Mouse (Mus musculus): ENCODE measurements around the gene 1110059E24Rik.
"Not testable (repeated sequence)": the region's sequence is repeated elsewhere in the genome, so short reads cannot be mapped to it uniquely, and the experiment has no call there.

1110059E24Rik gene

DNA sequence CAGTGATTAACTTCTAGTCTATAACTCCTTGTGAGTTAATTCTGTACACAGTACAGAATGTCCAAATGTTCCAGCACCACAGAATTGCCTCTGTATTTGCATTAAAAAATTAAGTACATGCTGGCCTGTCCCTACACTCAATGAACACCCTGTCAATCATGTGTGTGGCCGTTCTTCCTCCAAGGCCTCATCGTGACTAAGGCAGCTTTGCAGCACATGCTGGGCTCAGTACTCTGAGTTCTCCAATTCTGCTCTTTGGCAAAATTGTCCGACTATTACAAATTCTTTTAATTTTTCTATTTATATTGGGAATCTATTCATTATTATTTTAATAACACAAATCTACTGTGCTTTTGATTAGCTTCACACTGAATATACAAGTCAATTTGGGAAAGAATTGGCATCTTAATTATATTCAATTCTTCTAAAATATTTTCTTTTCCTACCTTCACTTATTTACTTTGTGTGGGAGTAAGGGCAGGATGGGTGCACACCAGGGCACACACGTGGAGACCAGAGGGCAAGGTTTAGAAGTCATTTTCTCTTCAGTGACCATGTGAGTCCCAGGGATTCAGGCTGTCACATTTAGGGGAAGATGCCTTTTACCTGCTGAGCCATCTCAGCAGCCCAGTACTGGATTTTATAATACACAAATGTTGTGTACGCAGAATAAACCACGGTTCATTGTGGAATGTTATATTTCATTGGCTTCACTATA is 26.3 kb downstream of the 1110059E24Rik start:
- no peak for DNase-seq (ENCODE audit: low spot score)

DNA sequence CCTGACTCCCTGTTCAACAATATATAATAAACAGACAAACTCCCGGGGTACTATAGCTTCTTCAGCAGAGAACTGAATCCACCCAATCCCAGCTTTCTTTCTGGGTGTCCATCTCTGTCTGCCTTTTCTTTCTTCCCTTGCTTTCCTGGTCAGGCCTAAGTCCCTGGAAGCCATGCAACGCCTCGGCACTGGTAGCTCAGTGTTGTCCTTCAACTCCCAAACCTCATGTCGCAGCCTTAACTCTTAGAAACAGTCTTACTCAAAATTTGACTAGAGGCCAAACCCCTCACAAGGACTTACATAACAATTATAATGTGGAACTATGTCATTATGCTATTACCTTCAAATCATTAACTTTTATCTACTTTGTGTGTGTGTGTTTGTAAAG is 28.6 kb downstream of the 1110059E24Rik start:
- DNase-seq (ENCODE audit: low spot score), result no peak

DNA sequence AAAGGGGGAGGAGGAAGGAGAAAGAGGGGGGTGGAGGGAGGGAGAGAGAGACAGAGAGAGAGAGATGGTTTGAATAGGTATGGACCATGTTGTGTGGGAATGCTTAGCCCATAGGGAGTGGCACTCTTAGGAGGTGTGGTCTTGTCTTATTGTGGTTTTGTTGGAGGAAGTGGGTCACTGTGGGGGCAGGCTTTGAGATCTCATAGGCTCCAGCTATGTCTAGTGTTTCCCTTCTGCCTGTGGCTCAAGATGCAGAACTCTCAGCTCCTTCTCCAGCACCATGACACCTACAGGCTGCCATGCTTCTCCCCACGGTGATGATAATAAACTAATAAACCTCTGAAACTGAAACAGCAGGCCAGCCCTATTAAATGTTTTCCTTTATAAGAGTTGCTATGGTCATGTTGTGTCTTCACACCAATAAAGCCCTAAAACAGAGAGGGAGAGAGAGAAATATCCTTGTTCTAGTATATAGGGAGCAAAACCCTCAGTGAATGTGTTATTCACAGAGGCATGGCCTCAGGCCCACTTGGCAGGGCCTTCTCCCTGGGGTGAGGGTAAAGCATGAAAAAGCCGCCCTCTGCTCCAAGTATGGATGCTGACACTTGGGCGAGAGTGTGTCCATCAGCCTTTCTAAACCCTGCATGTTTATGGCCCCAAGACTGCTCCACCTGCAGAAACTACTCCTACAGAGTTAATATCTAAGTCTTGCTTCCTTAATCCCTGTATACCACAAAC is 29.2 kb downstream of the 1110059E24Rik start:
- DNase-seq (ENCODE audit: low spot score), result no peak

DNA sequence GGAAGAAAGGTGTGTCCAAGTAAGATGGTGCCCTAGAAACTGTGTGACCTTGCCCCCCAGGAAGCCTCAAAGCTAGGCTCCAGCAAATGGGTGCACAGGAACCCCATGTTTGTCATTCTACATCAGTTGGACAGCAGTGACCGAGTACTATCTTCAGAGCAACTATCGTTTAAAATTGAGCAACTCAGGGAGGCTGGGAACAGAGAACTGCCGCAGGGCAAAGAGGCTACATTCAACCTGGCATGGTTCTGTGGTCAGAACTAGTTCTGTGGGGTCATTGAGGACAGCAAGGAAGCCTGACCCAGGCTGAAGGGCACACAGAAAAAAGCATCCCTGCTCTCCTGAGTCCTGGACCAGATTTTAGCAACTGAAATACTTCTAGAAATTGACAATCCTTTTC is 37.0 kb downstream of the 1110059E24Rik start:
- DNase-seq (ENCODE audit: low spot score), result no peak

DNA sequence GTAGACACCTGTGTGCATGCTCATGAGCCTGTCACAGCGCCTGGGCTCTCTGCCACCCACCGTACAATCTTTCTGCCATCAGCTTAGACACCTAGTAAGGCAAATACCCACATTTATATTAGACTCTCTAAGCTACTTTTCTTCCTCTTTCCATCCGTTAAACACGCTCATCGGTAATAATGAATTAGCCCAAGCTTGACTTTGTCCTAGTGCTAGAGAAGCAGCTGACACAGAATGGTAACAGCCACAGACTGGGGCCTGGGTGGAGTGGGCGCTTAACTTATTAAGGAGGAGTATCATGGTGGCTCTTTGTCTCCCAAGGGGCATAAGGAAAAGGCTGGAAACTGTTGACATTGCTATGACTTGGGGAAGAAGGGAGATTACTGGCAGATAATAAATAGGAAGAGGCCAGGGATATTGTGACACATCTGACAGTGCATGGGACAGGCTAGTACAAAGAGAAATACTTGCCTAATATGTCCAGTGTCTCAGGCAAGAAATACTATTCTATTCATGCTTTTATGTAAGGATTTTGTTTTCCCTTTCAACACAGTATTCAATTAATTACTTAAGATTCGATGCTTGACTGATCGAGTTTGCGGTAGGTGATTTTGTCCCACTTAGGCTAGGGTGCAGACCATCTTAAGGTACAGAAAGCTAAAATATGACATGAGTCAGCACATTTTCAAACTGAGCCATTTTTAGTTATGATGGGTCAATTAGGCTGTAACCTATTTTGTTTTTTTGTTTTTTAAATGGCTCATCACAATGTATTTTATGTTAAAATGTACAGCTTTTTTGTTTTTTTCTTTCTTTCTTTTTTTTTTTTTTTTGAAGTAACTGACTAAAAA is 40.8 kb downstream of the 1110059E24Rik start:
- no peak for DNase-seq (ENCODE audit: low spot score)

DNA sequence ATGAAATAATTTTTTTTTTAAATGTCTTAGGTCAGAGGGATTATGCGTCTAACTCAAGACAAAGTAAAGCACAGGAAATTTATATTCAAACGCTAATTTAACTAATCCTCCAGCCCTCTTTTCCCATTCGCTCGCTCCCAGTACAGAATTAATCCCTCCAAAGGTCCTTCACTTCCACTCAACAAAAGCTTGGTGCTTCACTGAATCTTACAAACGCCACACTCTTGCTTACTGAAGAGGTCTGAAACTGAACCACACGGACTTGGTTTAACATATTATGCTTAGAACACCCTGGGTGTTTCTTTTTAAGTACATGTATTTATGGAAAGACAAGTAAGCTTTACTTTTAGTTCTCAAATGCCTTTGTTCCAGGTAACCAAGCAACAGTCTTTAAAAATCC is 41.5 kb downstream of the 1110059E24Rik start:
- DNase-seq (ENCODE audit: low spot score), result no peak

DNA sequence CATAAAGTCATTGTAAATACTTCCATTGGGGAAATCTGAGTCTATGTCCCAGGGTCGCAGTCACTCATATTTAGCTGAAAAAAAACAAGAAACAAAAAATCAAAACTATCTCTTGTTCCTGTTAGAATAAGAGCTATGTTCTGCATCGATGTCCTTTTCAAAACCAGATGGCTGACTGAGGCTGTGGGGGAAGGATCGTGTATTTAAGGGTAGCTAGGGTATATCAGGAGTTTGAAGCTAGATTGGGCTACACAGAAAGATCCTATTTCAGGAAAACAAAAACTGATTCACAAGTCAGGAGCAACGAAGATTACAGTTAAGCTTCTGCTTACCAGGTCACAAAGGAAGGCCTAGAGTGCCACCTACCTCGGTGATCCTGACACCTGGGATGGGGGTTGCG is 42.5 kb downstream of the 1110059E24Rik start:
- DNase-seq (ENCODE audit: low spot score), result no peak

DNA sequence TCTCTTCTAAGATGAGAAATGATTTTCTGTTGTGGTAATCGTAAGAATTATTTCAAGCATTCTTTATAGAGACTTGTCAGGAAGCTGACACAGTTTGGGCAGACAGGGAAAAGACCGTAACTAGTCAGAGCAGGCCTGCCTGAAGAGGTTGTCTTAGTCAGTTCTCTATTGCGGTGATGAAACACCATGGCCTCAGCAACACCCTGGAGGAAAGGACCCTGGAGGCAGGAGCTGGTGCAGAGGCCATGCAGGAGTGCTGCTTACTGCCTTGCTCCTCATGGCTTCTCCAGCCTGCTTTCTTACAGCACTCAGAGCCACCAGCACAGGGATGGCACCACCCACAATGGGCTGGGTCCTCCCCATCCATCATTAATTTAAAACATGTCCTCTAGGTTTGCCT is 47.5 kb downstream of the 1110059E24Rik start:
- DNase-seq (ENCODE audit: low spot score), result no peak

DNA sequence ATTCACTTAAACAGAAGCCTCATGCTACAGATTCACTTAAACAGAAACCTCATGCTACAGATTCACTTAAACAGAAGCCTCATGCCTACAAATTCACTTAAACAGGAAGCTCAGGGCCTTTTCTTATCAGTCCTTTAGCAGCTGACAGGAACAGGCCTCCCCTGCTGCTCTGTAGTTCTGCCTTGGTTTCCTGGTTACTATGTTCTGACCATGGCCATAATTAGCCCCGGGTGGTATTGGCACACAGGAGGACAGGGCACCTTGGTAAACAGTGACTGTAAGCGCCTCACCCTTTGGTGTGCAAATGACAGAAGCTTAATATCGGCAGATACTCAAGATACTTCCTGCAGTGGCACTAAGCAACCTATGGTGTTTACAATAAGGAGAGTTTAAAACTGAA is 48.9 kb downstream of the 1110059E24Rik start:
- peak; percentile 4 for DNase-seq (ENCODE audit: low spot score)

DNA sequence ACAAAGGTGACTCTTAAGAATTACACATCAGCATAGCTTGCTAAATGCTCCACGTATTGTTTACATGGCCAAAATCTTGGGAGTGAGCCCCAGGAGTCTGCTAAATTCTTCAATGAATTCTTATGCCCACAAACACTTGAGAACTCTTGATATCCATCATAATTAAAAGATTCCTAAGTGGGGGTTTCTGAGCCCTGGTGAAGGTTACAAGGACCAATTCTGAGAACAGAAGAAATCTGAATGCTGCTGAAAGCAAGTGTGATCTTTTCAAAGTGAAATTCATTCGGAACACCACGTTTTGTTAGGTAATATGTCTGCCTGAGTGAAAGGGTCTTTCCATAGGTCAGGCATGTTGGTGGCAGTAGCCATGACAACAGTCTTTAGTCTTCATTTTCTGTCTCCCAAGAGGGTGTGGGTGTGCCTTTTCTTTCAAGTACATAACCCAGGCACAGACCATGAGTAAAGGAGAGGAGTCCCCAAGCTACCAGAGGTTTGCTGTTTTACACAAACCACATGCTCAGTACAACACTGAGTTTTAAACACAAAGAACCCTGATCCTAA is 51.2 kb downstream of the 1110059E24Rik start:
- DNase-seq (ENCODE audit: low spot score), result peak; percentile 67

DNA sequence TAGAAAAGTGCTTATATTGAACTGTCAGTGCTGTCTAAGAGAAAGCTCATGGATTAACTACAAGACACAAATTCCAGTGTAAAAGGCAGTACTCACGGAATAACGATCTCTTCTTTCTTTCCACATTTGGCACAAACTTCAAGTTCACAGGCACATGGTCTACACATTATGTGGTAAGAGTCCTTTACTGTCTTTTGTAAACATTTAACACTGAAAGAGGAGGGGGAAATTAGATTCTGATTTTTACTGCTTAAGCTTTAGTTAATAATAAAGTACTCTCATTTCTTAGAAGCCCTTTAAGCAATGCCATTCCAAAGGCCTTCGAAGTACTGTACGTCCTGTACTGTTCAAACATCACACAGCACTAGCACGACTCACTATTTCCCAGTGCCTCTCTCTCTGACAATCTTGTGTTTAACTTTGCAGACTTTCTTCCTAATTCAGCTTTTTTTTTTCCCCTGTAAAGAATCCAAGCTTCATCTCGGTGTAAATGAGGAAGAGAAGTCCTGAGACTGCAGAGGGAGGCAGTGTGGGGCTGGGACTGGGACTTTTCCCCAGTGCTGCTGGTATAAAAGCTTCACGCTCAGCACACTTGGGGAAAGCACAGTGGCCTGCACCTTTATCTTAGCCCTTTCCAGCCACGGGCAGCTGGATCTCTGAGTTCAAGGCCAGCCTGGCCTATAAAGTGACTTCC is 54.0 kb downstream of the 1110059E24Rik start:
- DNase-seq (ENCODE audit: low spot score), result no peak

DNA sequence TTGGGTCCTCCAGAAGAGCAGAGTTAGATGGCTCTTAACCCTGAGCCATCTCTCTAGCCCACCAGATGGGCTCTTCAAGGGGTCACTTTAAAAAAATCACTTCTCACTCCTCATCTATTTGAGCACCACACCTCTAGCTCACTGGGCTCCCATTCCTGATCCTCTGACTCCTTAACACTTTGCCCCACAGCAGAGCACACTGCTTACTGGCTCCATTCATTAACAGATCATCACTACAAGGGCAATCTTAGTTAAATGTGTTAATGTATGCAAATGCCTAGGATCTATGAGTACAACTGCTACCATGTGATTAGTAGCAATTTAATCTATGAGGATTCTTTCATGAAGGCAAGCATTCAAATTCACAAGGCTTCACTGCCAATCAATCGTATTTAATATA is 58.1 kb downstream of the 1110059E24Rik start:
- no peak for DNase-seq (ENCODE audit: low spot score)

DNA sequence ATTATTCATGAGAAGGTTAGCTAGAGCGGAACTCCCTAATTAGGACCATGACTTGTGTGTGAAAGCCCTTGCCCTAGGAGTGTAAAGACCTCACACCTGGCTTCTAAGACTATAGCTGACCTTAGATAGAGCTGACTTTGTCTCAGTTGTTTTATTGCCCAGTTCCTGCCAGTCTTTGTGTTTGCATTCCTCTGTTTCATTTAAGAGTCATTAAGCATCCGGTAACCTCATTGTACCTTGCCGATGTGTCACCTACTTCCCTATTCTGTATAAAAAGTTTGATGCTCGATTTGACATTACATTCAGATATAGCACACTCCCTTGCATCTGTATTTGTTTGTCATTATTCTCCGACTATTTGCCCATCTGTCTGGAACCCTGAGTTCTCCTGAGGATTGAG is 60.6 kb downstream of the 1110059E24Rik start:
- DNase-seq (ENCODE audit: low spot score), result not testable (repeated sequence)

DNA sequence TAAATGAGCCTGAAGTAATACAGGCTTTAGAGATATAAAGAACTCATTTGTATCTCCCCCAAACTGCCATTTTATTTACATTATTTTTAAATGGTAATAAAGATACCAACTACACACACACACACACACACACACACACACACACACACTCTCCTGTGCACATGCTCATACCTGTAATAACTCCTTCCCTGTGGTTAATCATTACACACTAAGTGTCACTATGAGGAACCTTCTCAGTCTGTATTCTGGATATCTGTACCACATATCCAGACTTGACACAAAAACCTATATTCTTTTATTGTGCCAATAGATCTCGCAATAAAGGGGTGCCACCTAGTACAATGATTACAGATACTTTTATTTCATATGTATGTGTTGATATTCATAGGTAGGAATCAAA is 62.9 kb downstream of the 1110059E24Rik start:
- no peak for DNase-seq (ENCODE audit: low spot score)

DNA sequence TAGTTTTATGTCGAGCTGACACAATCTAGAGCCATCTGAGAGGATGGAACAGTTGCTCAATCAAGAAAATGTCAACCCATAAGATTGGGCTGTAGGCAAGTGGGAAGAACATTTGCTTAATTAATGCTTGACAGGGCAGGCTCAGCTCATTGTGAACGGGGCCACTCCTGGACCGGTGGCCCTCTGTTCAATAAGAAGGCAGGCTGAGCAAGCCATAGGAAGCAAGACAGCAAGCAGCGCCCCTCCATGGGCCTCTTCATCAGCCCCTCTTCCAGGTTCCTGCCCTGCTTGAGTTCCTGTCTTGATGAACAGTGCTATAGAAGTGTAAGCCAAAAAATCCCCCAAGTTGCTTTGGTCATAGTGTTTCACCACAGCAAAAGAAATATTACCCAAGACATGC is 65.2 kb downstream of the 1110059E24Rik start:
- no peak for DNase-seq (ENCODE audit: low spot score)

DNA sequence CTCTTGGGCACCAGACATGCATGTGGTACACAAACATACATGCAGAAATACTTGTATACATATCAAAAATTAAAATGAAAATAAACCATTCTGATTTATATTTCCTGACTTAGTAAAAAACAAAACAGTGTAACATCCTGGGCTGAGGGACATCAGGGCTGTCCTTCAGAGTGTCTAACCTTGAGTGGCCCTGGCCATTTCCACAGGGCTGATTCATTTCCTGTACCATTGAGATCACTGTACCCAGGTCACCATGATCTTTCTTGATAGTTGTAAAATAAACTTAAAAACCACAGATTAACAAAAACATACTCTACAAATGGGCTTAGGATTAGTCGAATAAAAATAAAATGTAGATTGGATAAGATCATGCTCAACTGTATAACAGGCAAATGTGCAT is 66.2 kb downstream of the 1110059E24Rik start:
- no peak for DNase-seq (ENCODE audit: low spot score)

DNA sequence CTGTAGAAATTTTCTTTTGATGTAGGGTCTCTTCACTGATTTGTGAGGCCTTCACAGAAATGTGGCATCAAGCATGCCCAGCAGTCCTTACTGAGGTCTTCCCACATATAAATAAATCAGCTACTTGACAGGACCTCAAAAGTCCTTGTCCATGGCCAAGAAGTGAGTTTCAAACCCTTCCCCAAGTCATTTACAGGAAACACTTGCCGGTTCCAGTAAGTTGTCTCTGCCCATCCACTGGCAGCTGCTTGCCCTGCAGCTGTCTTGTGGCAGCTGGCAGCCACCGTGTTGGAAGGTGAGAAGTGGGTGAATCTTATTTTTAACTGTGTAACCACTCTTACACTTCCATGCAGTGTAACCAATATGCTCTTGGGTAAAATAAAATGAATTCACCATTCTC is 66.9 kb downstream of the 1110059E24Rik start:
- no peak for DNase-seq (ENCODE audit: low spot score)

DNA sequence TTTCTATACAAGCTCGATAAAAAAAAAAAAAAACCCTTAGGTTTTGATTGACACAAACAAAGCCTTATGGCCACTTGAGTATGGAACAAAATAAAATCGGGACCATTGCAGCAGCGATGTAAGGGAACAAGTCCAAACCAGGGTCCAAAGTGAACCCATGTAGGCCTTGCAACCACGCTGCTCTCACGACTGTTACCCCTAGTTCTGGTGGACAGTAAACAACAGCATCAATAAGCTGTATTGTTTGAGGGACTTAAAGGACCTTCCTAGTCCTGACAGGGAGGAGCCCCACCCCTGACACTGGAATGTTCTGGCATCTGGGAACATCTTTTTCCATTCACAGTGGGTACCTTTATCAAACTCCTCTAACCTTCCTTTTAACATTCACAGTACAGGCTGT is 68.8 kb downstream of the 1110059E24Rik start:
- no peak for DNase-seq (ENCODE audit: low spot score)

DNA sequence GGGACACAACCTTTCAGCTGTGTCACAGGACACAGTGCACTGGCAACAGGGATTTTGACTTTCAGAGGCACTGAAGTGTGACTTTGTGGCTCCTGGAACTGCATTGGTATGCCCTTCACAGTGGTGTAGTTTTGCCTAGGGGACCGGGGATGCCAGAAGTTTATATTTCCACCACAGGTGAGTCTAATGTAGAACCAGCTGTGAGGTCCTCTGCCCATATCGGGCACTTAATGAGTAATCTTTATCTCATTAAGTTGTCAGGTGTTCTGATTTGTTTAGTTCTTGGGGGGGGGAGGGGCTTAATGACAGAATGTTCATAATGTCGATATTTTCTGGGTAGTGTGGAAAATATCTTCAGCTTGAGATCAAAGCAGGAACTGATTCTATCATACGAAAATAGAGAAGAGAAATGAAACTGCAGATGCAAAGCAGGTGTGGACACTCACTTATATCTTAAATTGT is 69.2 kb downstream of the 1110059E24Rik start:
- DNase-seq (ENCODE audit: low spot score), result no peak

DNA sequence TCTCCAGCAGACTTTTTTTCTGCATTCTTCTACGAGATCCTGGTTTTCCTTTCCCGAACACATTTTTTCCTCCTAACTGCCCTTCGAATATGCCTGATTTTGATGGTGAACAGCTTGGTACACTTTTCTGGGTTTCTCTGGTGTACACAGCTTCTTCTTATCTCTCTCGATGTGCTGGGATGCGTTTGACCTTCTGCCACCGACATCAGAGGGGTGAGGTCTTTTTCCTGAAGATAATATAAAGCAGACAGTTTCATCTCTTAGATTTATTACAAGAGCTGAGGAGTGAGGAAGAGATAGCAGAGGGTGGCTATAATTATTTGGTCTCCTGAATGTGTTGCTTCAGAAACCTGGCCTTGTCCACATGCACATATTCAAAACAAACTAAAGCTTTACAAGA is 71.4 kb downstream of the 1110059E24Rik start:
- DNase-seq (ENCODE audit: low spot score), result no peak

DNA sequence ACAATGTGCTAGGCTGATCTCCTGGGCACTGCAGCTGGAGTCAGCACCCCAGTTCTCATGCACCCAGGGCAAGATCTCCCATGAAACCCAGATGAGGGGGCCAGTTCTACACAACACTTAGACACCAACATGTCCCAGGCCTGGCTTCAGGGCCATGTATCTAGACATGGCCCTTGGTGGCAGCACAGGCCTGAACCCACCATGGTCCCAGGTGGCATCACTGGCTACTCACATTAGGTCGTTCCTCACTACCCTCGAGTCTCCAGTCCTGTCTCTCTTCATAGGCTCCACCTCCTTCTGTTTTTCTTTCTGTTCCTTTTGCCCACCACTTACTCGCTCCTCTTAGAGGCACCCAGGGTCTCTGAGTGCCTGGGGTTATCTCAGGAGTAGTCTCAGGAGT is 72.9 kb downstream of the 1110059E24Rik start:
- no peak for DNase-seq (ENCODE audit: low spot score)

DNA sequence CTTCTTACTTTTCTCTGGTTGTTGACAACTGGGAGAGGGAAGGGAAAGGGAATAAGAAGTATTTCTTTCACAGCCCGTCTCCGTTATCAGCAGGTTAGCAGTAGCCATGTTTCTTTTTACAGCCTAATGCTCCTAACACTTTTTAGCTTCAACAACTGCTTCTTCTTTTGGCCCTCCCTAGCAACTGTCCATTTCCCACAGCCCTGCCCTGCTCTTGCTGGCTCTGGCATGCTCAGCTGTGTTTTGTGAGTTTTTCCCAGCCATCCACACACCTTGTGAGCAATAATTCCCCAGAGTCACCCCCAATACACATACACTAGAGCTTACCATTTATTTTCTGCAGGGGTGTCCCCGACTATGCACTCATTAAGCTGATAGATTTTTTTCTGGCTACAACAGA is 75.3 kb downstream of the 1110059E24Rik start:
- DNase-seq (ENCODE audit: low spot score), result no peak
